Mouse (Mus musculus) MEL (cell line): ENCODE results near the gene Bptf. TPM values are rescaled to one million over a fixed set of nuclear protein-coding genes. Genes with fewer than 3 reads are reported as not detected.
A peak's percentile ranks its signal among the peaks of the same experiment; 100 is the strongest.
"Not testable (repeated sequence)": the region's sequence is repeated elsewhere in the genome, so short reads cannot be mapped to it uniquely, and the experiment has no call there.

Source experiments
- DNase-seq: peaks from one replicate; pipeline ENCODE4 v3.0.0; 2011; ENCODE audit warnings: low read depth, low spot score
- H3K27ac ChIP-seq: 2 replicates; pipeline ENCODE4 v1.5.1; 2012; ENCODE audit warnings: low read depth, mild to moderate bottlenecking, control low read depth, low read length, moderate library complexity; ENCODE audit not compliant: control insufficient read depth
- H3K27me3 ChIP-seq, 2 experiments: fragments of 150-350 bp in 1 of 2; sonication (generic) in 1 of 2; 2 replicates each; pipeline ENCODE4 v1.6.1; 2012; ENCODE audit warnings: low read length in 2 of 2, mild to moderate bottlenecking in 2 of 2, improper control_type of control experiment in 1 of 2, moderate library complexity in 1 of 2; ENCODE audit not compliant: insufficient read depth in 2 of 2, control insufficient read depth in 1 of 2
- H3K36me3 ChIP-seq, 2 experiments: 2 replicates each; pipeline ENCODE4 v1.6.1; 2012 to 2014; ENCODE audit warnings: low read length in 2 of 2, improper control_type of control experiment in 1 of 2, inconsistent platforms in 1 of 2, mild to moderate bottlenecking in 1 of 2; ENCODE audit not compliant: insufficient read depth in 2 of 2, control insufficient read depth in 1 of 2
- H3K4me1 ChIP-seq, 2 experiments: fragments of 150-350 bp in 1 of 2; sonication (generic) in 1 of 2; 2 replicates each; pipeline ENCODE4 v1.6.1; 2012; ENCODE audit warnings: low read length in 2 of 2, improper control_type of control experiment in 1 of 2, mild to moderate bottlenecking in 1 of 2; ENCODE audit not compliant: insufficient read depth in 2 of 2, control insufficient read depth in 1 of 2
- H3K4me3 ChIP-seq, 2 experiments: fragments of 150-350 bp in 1 of 2; sonication (generic) in 1 of 2; 2 replicates each; pipeline ENCODE4 v1.5.1; 2012; ENCODE audit warnings: low read depth in 2 of 2, low read length in 2 of 2, mild to moderate bottlenecking in 2 of 2, moderate library complexity in 2 of 2, control low read depth in 1 of 2, improper control_type of control experiment in 1 of 2; ENCODE audit not compliant: control insufficient read depth in 1 of 2, insufficient read depth in 1 of 2
- H3K79me2 ChIP-seq: 2 replicates; pipeline ENCODE4 v1.6.1; 2012; ENCODE audit warnings: mild to moderate bottlenecking, low read length, moderate library complexity; ENCODE audit not compliant: control insufficient read depth, poor library complexity, insufficient read depth
- H3K9ac ChIP-seq: 2 replicates; pipeline ENCODE4 v1.6.1; 2012; ENCODE audit warnings: low read depth, mild to moderate bottlenecking, control low read depth, low read length, moderate library complexity; ENCODE audit not compliant: control insufficient read depth, poor library complexity, severe bottlenecking
- H3K9me3 ChIP-seq: fragments of 150-350 bp; sonication (generic); replicated peaks from 2 replicates; pipeline ENCODE4 v1.6.1; 2012; ENCODE audit warnings: mild to moderate bottlenecking, low read length, improper control_type of control experiment, moderate library complexity; ENCODE audit not compliant: insufficient read depth
- CTCF ChIP-seq, 3 experiments: IDR thresholded peaks in 2 of 3; conservative IDR thresholded peaks in 1 of 3; 2 replicates each; pipeline ENCODE4 v1.5.1; 2011 to 2012; ENCODE audit warnings: low read length in 3 of 3, low read depth in 2 of 3, mild to moderate bottlenecking in 2 of 3, improper control_type of control experiment in 1 of 3, inconsistent platforms in 1 of 3, mixed read lengths in 1 of 3, moderate library complexity in 1 of 3; ENCODE audit not compliant: control insufficient read depth in 1 of 3, insufficient read depth in 1 of 3, poor library complexity in 1 of 3, severe bottlenecking in 1 of 3
- GATA1 ChIP-seq: IDR thresholded peaks from 2 replicates; pipeline ENCODE4 v1.6.1; 2011; ENCODE audit warnings: low read depth, low read length, improper control_type of control experiment
- HCFC1 ChIP-seq: IDR thresholded peaks from 2 replicates; pipeline ENCODE4 v1.6.1; 2012; ENCODE audit warnings: low read depth, mild to moderate bottlenecking, inconsistent platforms, low read length, improper control_type of control experiment, moderate library complexity
- JUND ChIP-seq: IDR thresholded peaks from 2 replicates; pipeline ENCODE4 v1.6.1; 2011; ENCODE audit warnings: low read depth, mild to moderate bottlenecking, improper control_type of control experiment, low read length
- KAT2A ChIP-seq: conservative IDR thresholded peaks from 2 replicates; pipeline ENCODE4 v1.6.1; 2012; ENCODE audit warnings: low read depth, low read length, improper control_type of control experiment, inconsistent platforms
- MAFK ChIP-seq: IDR thresholded peaks from 2 replicates; pipeline ENCODE4 v1.6.1; 2011; ENCODE audit warnings: low read depth, mild to moderate bottlenecking, low read length, improper control_type of control experiment, borderline replicate concordance
- MAX ChIP-seq: IDR thresholded peaks from 2 replicates; pipeline ENCODE4 v1.6.1; 2011; ENCODE audit warnings: low read length, improper control_type of control experiment
- MEF2A ChIP-seq: IDR thresholded peaks from 2 replicates; pipeline ENCODE4 v1.6.1; 2014; ENCODE audit warnings: low read depth, mild to moderate bottlenecking, inconsistent platforms, low read length, improper control_type of control experiment; ENCODE audit not compliant: poor library complexity, insufficient replicate concordance, severe bottlenecking; ENCODE audit errors: extremely low read depth
- MXI1 ChIP-seq: IDR thresholded peaks from 2 replicates; pipeline ENCODE4 v1.6.1; 2011; ENCODE audit warnings: mild to moderate bottlenecking, low read depth, low read length, improper control_type of control experiment
- MYC ChIP-seq: IDR thresholded peaks from 2 replicates; pipeline ENCODE4 v1.6.1; 2011; ENCODE audit warnings: low read depth, mild to moderate bottlenecking, low read length, improper control_type of control experiment, moderate library complexity
- NRF1 ChIP-seq: IDR thresholded peaks from 2 replicates; pipeline ENCODE4 v1.6.1; 2014; ENCODE audit warnings: low read depth, mild to moderate bottlenecking, inconsistent platforms, low read length, improper control_type of control experiment, moderate library complexity; ENCODE audit not compliant: poor library complexity, insufficient read depth, severe bottlenecking
- POLR2A ChIP-seq, 2 experiments: IDR thresholded peaks; 2 replicates each; pipeline ENCODE4 v1.6.1; 2011 to 2012; ENCODE audit warnings: low read length in 2 of 2, mild to moderate bottlenecking in 2 of 2, control low read depth in 1 of 2, improper control_type of control experiment in 1 of 2, low read depth in 1 of 2, moderate library complexity in 1 of 2; ENCODE audit not compliant: control insufficient read depth in 1 of 2, insufficient read depth in 1 of 2, poor library complexity in 1 of 2
- POLR2AphosphoS5 ChIP-seq: IDR thresholded peaks from 2 replicates; pipeline ENCODE4 v1.6.1; 2012; ENCODE audit warnings: low read depth, borderline replicate concordance, mild to moderate bottlenecking, inconsistent platforms, low read length, moderate library complexity, mixed read lengths
- RAD21 ChIP-seq: IDR thresholded peaks from 2 replicates; pipeline ENCODE4 v1.6.1; 2011; ENCODE audit warnings: mild to moderate bottlenecking, low read depth, low read length, improper control_type of control experiment
- RCOR1 ChIP-seq: IDR thresholded peaks from 2 replicates; pipeline ENCODE4 v1.6.1; 2012; ENCODE audit warnings: low read depth, mild to moderate bottlenecking, inconsistent platforms, low read length, improper control_type of control experiment
- SIN3A ChIP-seq: IDR thresholded peaks from 2 replicates; pipeline ENCODE4 v1.6.1; 2012; ENCODE audit warnings: low read length, improper control_type of control experiment, inconsistent platforms
- SMC3 ChIP-seq: IDR thresholded peaks from 2 replicates; pipeline ENCODE4 v1.6.1; 2011; ENCODE audit warnings: low read depth, low read length, improper control_type of control experiment
- TAL1 ChIP-seq: IDR thresholded peaks from 2 replicates; pipeline ENCODE4 v1.6.1; 2012; ENCODE audit warnings: mild to moderate bottlenecking, inconsistent platforms, low read length, moderate library complexity, mixed read lengths
- TBP ChIP-seq: IDR thresholded peaks from 2 replicates; pipeline ENCODE4 v1.8.0; 2011; ENCODE audit warnings: low read depth, low read length, improper control_type of control experiment
- UBTF ChIP-seq: IDR thresholded peaks from 2 replicates; pipeline ENCODE4 v1.6.1; 2012; ENCODE audit warnings: low read depth, mild to moderate bottlenecking, inconsistent platforms, low read length, improper control_type of control experiment, moderate library complexity, borderline replicate concordance; ENCODE audit not compliant: insufficient read depth
- ZC3H11A ChIP-seq: IDR thresholded peaks from 2 replicates; pipeline ENCODE4 v1.6.1; 2012; ENCODE audit warnings: low read depth, mild to moderate bottlenecking, inconsistent platforms, low read length, improper control_type of control experiment
- polyA plus RNA-seq, 2 experiments: library from polyadenylated mRNA; stranded (reverse) in 1 of 2; unstranded in 1 of 2; fragments of >175 nt in 1 of 2; fragments of >200 nt in 1 of 2; gene quantifications; 2 replicates each; pipeline versions ENCODE4 v1.2.1 to v1.2.4; 2012; ENCODE audit warnings: low replicate concordance in 2 of 2, low read depth in 1 of 2; ENCODE audit not compliant: insufficient read length in 2 of 2, insufficient read depth in 1 of 2, missing spikeins in 1 of 2
- total RNA-seq: library from RNA; depleted of rRNA; stranded (reverse); fragments of 300-350 nt; gene quantifications from 2 replicates; pipeline ENCODE4 v1.2.3, GENCODE M21; 2012

Bptf gene
- total and polyA plus RNA-seq, 3 experiments, result 27.5 to 55.4 (median 52.7) TPM

DNA sequence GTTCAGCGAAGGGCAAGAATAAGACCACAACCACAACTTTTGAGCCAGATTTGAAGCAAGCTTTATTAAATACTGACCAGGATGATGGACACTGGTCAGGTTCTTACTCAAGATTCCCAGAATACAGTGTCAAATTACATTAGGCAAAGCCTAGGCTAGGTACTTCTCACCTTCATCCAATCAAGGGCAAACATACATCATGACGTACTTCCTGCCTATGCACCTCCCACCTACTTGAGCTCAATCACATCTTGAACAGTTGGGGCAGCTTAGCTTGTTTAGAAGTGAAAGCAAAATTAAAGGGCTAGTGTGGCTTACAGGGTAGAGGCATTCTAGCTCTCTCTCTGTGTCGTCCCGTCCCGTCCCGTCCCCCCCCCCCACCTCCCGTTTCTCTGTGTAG lies 22.5 kb upstream of the Bptf start:
- no peaks in the 10 kb centered on the region for H3K9me3 ChIP-seq
- H3K4me1 ChIP-seq, result peaks cover 0 to 6% of the 10 kb centered on the region in 2 experiments; a peak in 1 of 4 replicates
- H3K79me2 ChIP-seq, result no peaks in the 10 kb centered on the region
- H3K36me3 ChIP-seq, result no peaks in the 10 kb centered on the region; a peak in 1 of 4 replicates
- no peak for TF ChIP-seq MEF2A
- TF ChIP-seq MXI1, result no peak
- TF ChIP-seq KAT2A, result no peak
- no peak for TF ChIP-seq GATA1
- TF ChIP-seq MYC, result no peak
- no peak for TF ChIP-seq UBTF
- no peak for TF ChIP-seq TAL1
- TF ChIP-seq RCOR1, result no peak
- TF ChIP-seq JUND, result no peak
- H3K4me3 ChIP-seq, result no peak overlapping the region
- no peak overlapping the region for H3K9ac ChIP-seq
- no peak overlapping the region for H3K27ac ChIP-seq
- DNase-seq, result no peak
- H3K27me3 ChIP-seq, result no peaks in the 10 kb centered on the region

DNA sequence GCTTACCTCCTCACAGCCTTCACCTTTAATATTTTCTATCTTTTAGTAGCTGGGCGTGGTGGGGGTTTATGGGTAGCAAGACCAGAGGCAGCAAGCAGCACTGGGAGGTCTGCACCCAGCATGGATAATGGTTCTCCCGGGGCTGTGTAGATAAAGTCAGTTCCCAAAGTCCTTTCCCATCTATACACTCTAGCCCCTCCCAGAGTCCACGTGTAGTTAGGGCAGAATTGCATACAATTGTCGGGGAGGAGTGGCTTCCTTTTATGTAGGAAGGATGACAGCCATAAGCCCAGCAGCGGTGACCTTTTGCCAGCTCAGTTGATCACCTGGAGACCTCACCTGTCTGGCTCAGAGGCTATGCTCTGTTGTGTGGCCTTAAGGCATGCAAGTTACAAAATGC lies 21.7 kb upstream of the Bptf start:
- Histone ChIP-seq H3K27ac (no peak overlapping the region), H3K4me3 (no peak overlapping the region), H3K36me3 (no peaks in the 10 kb centered on the region; a peak in 1 of 4 replicates), H3K27me3 (no peaks in the 10 kb centered on the region), H3K79me2 (no peaks in the 10 kb centered on the region), H3K4me1 (peaks cover 0 to 6% of the 10 kb centered on the region in 2 experiments; a peak in 1 of 4 replicates), H3K9ac (no peak overlapping the region)
- no peak for DNase-seq
- TF ChIP-seq MYC, result no peak
- TF ChIP-seq, all 39 proteins: peak for 0
- no peaks in the 10 kb centered on the region for H3K9me3 ChIP-seq

DNA sequence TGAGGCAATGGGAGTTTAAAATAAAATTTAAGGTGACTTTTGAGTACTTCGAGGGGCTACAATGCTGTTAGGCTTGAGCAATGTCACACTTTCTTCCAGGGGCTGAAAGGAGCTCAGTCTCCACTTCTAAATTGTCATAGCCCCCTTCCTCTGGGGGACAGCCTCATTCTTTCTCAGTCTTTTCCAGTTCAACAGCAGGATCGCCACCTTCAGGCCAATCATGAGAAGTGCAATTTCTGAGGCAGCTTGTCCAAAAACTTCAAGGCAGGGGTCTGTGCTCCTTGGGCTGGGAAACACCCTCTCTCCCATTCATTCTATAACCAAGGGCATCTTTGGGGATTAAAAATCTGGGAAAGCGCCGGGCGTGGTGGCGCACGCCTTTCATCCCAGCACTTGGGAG lies 19.9 kb upstream of the Bptf start:
- TF ChIP-seq CTCF (IDR thresholded peaks at IDR 0.05 in 2 of 3, conservative IDR thresholded peaks at IDR 0.05 in 1 of 3; ENCODE audit: control insufficient read depth in 1 of 3, insufficient read depth in 1 of 3, low read depth in 2 of 3, low read length in 3 of 3, poor library complexity in 1 of 3, severe bottlenecking in 1 of 3) (peak; percentile 55 to 71 (median 65)), MYC (no peak), MAFK (no peak), TBP (no peak), SMC3 (peak; percentile 27; the same call in 1 of the 2 replicates), TAL1 (no peak), RCOR1 (no peak), POLR2AphosphoS5 (no peak), NRF1 (no peak), SIN3A (no peak), MAX (no peak), HCFC1 (no peak), RAD21 (peak; percentile 42), ZC3H11A (peak; percentile 17; the same call in 1 of the 2 replicates), POLR2A (IDR thresholded peaks at IDR 0.05; ENCODE audit: control insufficient read depth in 1 of 2, insufficient read depth in 1 of 2, low read depth in 1 of 2, low read length in 2 of 2, poor library complexity in 1 of 2) (no peak), MEF2A (no peak)
- Histone ChIP-seq H3K4me3 (no peak overlapping the region), H3K27ac (no peak overlapping the region), H3K27me3 (no peaks in the 10 kb centered on the region), H3K36me3 (no peaks in the 10 kb centered on the region; a peak in 1 of 4 replicates), H3K79me2 (no peaks in the 10 kb centered on the region), H3K9me3 (no peaks in the 10 kb centered on the region), H3K4me1 (peaks cover 0 to 3% of the 10 kb centered on the region in 2 experiments; a peak in 1 of 4 replicates), H3K9ac (no peak overlapping the region)
- peak; percentile 64 for DNase-seq

DNA sequence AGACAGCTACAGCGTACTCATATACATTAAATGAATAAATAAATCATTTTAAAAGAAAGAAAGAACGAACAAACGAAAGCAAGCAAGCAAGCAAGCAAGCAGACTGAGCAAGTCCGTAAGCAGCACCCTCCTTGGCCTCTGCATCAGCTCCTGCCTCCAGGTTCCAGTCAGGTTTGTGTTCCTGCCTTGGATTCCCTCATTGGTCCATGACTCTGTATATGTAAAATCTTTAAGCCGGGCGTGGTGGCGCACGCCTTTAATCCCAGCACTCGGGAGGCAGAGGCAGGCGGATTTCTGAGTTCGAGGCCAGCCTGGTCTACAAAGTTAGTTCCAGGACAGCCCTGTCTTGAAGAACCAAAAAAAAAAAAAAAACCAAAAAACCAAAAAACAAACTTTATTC lies 12.0 kb upstream of the Bptf start:
- H3K27ac ChIP-seq, H3K4me1 ChIP-seq, H3K27me3 ChIP-seq, H3K9me3 ChIP-seq, H3K9ac ChIP-seq, H3K36me3 ChIP-seq, H3K4me3 ChIP-seq, H3K79me2 ChIP-seq, DNase-seq: not testable (repeated sequence)
